Mouse (Mus musculus) heart, embryonic 12.5 days (tissue): ENCODE measurements at regions not wholly inside any gene's neighbourhood (a gene's known extent, or its start where the extent isn't known, plus 50 kb on each side); places are given as distances from the start of the nearest gene placed in this dataset.
A peak's percentile ranks its signal among the peaks of the same experiment; 100 is the strongest.

ENCODE experiments used
- ATAC-seq: fragments of 200-750 bp; cut with Nextera tagmentation; 2 replicates; pipeline ENCODE4 v1.8.0; 2017; ENCODE audit warnings: moderate TSS enrichment, moderate library complexity; ENCODE audit not compliant: insufficient number of reproducible peaks, low FRiP score
- H3K27ac ChIP-seq: fragments of 300-500 bp; sonication (generic); 2 replicates; pipeline ENCODE4 v1.5.1; 2016; ENCODE audit warnings: mild to moderate bottlenecking, moderate library complexity; ENCODE audit not compliant: poor library complexity, severe bottlenecking
- H3K27me3 ChIP-seq: fragments of 300-500 bp; sonication (generic); replicated peaks from 2 replicates; pipeline ENCODE4 v1.6.1; 2016; ENCODE audit warnings: mild to moderate bottlenecking, moderate library complexity
- H3K36me3 ChIP-seq: fragments of 300-500 bp; sonication (generic); 2 replicates; pipeline ENCODE4 v1.6.1; 2016; ENCODE audit warnings: mild to moderate bottlenecking, moderate library complexity
- H3K4me1 ChIP-seq: fragments of 300-500 bp; sonication (generic); replicated peaks from 2 replicates; pipeline ENCODE4 v1.6.1; 2016; ENCODE audit warnings: mild to moderate bottlenecking
- H3K4me2 ChIP-seq: fragments of 300-500 bp; sonication (generic); 2 replicates; pipeline ENCODE4 v1.6.1; 2016; ENCODE audit warnings: mild to moderate bottlenecking, moderate library complexity
- H3K4me3 ChIP-seq: fragments of 300-500 bp; sonication (generic); 2 replicates; pipeline ENCODE4 v1.5.1; 2016; ENCODE audit warnings: mild to moderate bottlenecking
- H3K9ac ChIP-seq: fragments of 300-500 bp; sonication (generic); 2 replicates; pipeline ENCODE4 v1.6.1; 2016; ENCODE audit warnings: mild to moderate bottlenecking, moderate library complexity
- H3K9me3 ChIP-seq: fragments of 300-500 bp; sonication (generic); replicated peaks from 2 replicates; pipeline ENCODE4 v1.6.1; 2016; ENCODE audit warnings: mild to moderate bottlenecking, moderate library complexity
- WGBS: fragments of 180-500 bp; shearing (Covaris S2); methylation state at CpG from one replicate; pipeline ENCODE4 v1.1.7; 2016; 5-methylcytosine and 5-hydroxymethylcytosine counted together

DNA sequence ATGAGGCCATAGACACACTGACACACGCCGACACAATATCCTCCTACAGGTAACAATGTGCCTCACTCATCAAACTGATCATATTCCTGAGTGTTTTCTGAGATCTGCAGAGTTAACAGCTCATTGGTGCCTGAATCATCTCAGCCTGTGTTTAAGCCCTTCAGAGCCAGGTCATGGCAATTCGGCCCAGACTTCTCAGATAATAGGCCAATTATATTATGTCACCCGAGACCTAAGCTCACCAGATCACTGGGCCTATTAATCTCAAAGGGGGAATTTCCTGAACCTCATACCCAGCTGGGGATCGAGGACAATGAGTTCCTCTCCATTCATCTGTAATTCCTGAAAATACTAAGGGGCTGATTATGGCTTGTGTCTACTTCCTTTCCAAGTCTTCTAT lies 208.4 kb downstream of the Ly86 start:
- no peak overlapping the region for H3K4me2 ChIP-seq
- H3K36me3 ChIP-seq: no peaks in the 10 kb centered on the region
- peaks cover 13% of the 10 kb centered on the region; the same call in 1 of the 2 replicates for H3K4me1 ChIP-seq
- no peaks in the 10 kb centered on the region for H3K9me3 ChIP-seq
- H3K27ac ChIP-seq: no peak overlapping the region
- ATAC-seq: no peak
- no peaks in the 10 kb centered on the region for H3K27me3 ChIP-seq
- H3K9ac ChIP-seq: no peak overlapping the region
- H3K4me3 ChIP-seq: no peak overlapping the region
- 74% methylated on average over 5 of the region's 5 CpGs for WGBS

DNA sequence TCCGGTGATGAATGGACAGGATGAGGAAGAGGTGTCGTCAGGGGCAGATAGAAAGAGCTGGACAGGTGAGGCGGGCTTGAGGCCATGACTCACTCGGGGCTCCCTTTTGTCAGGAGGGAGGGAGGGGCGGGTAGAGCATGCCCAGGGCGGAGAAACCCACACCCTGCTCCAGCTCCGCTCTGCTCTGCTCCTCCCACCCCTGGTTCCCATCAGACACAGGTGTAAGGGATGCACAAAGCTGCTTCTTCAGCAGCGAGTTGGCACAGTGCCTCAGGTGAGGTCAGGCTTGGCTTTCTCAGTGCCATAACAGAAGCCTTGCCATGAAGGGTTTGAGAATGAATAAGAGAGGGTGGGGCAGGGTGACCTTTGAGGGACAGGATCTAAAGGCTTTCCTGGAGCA lies 212.2 kb downstream of the Ly86 start:
- 84% methylated on average over 8 of the region's 8 CpGs for WGBS
- H3K4me3 ChIP-seq: no peak overlapping the region
- no peak overlapping the region for H3K9ac ChIP-seq
- H3K27ac ChIP-seq: no peak overlapping the region
- H3K4me1 ChIP-seq: peaks cover 44% of the 10 kb centered on the region
- H3K4me2 ChIP-seq: no peak overlapping the region
- no peaks in the 10 kb centered on the region for H3K27me3 ChIP-seq
- ATAC-seq: no peak
- H3K36me3 ChIP-seq: no peaks in the 10 kb centered on the region
- H3K9me3 ChIP-seq: no peaks in the 10 kb centered on the region

DNA sequence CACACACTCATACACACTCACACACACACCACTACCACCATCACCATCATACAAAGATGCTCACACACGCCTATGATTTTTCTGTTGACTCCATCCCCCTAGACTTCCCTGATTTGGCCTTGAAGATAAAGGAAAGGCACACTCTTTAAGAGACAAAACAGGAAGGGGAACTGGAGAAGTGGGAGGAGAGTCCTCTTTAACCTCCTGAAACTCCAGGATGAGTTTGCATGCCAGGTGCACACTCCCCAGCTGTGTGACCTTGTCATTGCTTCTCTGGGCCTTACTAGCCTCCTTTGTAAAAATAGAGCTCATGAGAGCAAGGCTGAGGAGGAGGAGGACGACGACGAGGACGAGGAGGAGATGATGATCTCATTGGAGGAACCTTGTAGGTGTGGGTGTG lies 212.8 kb downstream of the Ly86 start:
- Histone ChIP-seq H3K27ac (no peak overlapping the region), H3K9me3 (no peaks in the 10 kb centered on the region), H3K4me2 (no peak overlapping the region), H3K36me3 (no peaks in the 10 kb centered on the region), H3K9ac (no peak overlapping the region), H3K4me3 (no peak overlapping the region), H3K27me3 (no peaks in the 10 kb centered on the region), H3K4me1 (peaks cover 49% of the 10 kb centered on the region)
- 73% methylated on average over 5 of the region's 5 CpGs for WGBS
- ATAC-seq: no peak

DNA sequence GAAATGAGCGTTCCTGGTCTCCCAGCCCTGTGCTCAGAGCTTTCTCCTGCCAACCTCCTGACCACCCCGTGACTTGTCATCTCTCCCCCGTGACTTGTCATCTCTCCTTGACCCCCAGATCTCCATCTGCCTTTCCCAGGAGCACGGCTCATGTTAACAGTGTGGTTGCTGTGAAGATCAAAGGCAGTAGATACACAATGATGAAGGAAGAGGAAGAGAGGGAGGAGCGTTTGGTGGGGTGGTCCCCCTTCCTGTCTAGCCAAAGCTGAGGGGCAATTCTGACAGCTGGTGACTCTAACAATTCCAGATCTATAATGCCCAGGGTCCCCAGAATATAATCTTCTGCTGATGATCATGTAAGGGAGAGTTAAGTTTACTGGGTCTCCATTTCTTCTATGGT lies 214.0 kb downstream of the Ly86 start:
- Histone ChIP-seq H3K27me3 (no peaks in the 10 kb centered on the region), H3K4me3 (no peak overlapping the region), H3K9me3 (no peaks in the 10 kb centered on the region), H3K27ac (no peak overlapping the region), H3K4me1 (peaks cover 55% of the 10 kb centered on the region), H3K36me3 (no peaks in the 10 kb centered on the region), H3K4me2 (no peak overlapping the region), H3K9ac (no peak overlapping the region)
- WGBS: 48% methylated on average over 5 of the region's 5 CpGs
- ATAC-seq: no peak

DNA sequence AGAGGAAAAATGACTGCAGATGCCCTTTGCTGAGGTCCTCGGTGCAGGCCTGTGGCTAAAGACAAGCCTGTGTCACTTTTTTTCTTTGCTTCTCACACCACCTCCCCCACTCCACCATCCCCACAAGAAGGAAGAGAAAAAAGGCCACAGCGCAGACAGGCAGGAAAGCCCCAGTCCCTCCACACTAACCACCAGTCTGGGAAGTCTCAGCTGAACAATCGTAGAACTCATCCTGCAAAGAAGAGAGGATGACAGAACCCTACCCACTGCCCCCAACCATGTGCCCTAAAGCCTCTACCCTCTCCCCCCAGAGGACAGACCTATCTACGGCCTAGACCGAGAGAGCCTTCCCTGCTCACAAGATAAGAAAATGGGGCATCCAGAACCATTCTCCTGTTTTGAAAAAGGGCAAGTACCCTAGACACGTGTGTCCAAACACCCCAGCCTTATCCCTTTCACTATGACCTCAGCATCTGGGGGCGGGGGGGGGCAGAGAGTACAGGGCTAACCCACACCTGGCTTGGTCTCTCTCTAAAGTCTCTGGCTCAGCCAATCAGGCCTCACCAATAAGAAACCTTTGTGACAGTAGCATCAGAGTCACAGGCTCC lies 214.8 kb downstream of the Ly86 start:
- peaks cover 55% of the 10 kb centered on the region for H3K4me1 ChIP-seq
- no peak for ATAC-seq

DNA sequence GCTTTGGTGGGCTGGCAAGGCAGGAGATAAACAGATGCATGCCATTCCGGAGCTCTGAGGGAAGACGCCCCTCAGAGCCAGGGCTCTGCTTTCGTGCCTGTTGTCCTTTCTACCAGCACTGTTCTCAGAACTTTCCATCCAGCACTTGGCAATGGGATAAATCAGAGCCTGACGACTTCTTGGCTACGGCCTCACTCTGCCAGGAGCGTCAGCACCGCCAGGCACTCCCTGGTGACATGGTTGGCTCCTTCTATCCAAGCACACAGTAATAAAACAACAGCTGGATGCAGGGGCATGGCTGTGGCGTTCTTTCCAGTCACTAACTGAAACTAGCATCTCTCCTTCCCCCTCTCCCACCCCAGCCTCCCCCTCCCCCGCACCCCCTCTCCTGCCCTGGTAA lies 215.4 kb downstream of the Ly86 start:
- Histone ChIP-seq H3K36me3 (no peaks in the 10 kb centered on the region), H3K9ac (no peak overlapping the region), H3K9me3 (no peaks in the 10 kb centered on the region), H3K4me3 (no peak overlapping the region), H3K27ac (no peak overlapping the region), H3K4me1 (peaks cover 55% of the 10 kb centered on the region), H3K27me3 (no peaks in the 10 kb centered on the region), H3K4me2 (no peak overlapping the region)
- no peak for ATAC-seq
- 27% methylated on average over 9 of the region's 9 CpGs for WGBS

More for the DNA sequence above, 214.8 kb downstream of the Ly86 start:
- no peak overlapping the region for H3K4me2 ChIP-seq
- WGBS: 45% methylated on average over 7 of the region's 7 CpGs
- no peaks in the 10 kb centered on the region for H3K27me3 ChIP-seq
- H3K9me3 ChIP-seq: no peaks in the 10 kb centered on the region
- H3K4me3 ChIP-seq: no peak overlapping the region
- H3K9ac ChIP-seq: no peak overlapping the region
- H3K27ac ChIP-seq: no peak overlapping the region
- H3K36me3 ChIP-seq: no peaks in the 10 kb centered on the region

DNA sequence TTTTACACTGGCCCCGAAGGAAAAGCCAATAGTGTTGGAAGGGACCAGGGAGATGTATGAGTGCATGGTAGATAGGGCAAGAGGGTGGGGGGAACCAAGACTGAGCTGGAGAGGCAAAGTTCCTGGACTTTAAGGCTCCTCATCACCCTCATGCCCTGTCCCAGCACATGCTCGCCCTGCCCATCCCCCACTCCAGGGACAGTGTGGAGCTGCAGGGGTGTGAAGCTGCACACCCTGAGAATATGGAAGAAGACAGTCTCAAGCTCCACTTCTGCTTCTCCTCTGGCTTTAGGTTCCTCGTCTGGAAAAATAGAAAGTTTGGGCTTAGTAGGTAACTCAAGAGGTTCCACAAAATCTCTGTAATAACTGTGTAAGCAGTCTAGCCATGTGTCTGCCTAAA lies 215.8 kb downstream of the Ly86 start:
- Histone ChIP-seq H3K4me3 (no peak overlapping the region), H3K4me1 (peaks cover 55% of the 10 kb centered on the region), H3K27me3 (no peaks in the 10 kb centered on the region), H3K36me3 (no peaks in the 10 kb centered on the region), H3K9ac (no peak overlapping the region), H3K27ac (no peak overlapping the region), H3K9me3 (no peaks in the 10 kb centered on the region), H3K4me2 (no peak overlapping the region)
- WGBS: 38% methylated on average over 3 of the region's 3 CpGs
- no peak for ATAC-seq

DNA sequence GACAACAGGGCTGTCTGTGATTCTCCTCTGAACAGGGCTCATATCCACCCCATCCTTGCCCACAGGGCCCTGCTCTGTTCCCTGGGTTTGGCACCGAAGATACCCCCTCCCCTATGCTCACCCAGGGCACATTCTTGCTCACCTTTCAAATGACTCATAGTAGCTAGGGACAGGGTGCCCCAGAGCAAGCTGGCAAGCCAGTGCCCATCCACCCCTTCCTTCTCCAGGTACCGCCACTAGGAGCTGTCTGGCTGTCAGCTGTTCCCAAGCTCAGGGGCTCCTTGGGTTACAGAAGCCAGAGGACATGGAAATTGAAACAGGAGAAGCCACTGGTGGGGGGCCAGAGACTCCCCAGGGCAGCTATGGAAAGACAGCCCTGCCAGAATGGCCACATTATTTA lies 216.4 kb downstream of the Ly86 start:
- no peak for ATAC-seq
- Histone ChIP-seq H3K4me1 (peaks cover 55% of the 10 kb centered on the region), H3K4me3 (no peak overlapping the region), H3K4me2 (no peak overlapping the region), H3K27ac (peak overlapping the region; percentile 59; the same call in 1 of the 2 replicates), H3K9ac (no peak overlapping the region), H3K9me3 (no peaks in the 10 kb centered on the region), H3K36me3 (no peaks in the 10 kb centered on the region), H3K27me3 (no peaks in the 10 kb centered on the region)
- 61% methylated on average over 2 of the region's 2 CpGs for WGBS

DNA sequence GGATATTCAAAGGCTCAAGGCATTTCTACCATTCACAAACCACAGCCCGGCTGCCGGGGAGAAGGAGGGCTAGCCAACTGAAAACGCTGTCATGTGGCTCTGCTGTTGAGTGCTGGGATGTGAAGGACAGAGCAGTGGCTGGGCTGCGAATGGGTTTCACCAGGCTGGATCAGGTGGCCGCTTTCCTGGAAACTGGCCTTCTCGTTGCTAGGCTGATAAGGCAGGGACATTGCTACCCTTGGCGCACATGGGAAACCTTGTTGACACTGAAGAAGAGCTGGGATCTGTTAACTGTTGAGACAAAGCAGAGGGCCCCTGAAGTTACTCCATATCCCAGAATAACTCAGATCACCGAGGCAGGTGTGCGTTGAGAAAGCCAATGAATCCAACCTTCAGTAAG lies 216.1 kb upstream of the Rreb1 start:
- Histone ChIP-seq H3K9ac (no peak overlapping the region), H3K36me3 (no peaks in the 10 kb centered on the region), H3K27me3 (no peaks in the 10 kb centered on the region), H3K4me2 (no peak overlapping the region), H3K9me3 (no peaks in the 10 kb centered on the region), H3K4me1 (peaks cover 55% of the 10 kb centered on the region), H3K4me3 (no peak overlapping the region), H3K27ac (peak overlapping the region; percentile 59)
- ATAC-seq: peak; percentile 34; the same call in 1 of the 2 replicates
- 15% methylated on average over 9 of the region's 9 CpGs for WGBS

DNA sequence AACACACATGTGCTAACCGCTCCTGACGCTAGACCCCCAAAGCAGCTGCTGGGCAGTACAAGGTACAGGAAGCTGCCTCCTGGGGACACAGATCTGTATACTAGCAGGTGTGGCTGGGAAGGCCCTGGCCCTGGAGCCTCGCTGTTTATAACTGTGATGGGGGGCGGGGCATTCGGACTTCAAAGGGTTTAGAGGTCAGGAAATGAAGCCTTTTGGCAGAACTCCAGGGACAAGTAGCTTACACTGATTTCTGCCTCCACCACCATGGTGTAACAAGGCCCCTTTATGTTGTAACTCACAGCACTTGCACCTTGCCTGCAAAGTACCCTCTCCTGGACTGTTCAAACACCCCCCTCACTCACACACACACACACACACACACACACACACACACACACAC lies 215.5 kb upstream of the Rreb1 start:
- peak overlapping the region; percentile 59 for H3K27ac ChIP-seq

DNA sequence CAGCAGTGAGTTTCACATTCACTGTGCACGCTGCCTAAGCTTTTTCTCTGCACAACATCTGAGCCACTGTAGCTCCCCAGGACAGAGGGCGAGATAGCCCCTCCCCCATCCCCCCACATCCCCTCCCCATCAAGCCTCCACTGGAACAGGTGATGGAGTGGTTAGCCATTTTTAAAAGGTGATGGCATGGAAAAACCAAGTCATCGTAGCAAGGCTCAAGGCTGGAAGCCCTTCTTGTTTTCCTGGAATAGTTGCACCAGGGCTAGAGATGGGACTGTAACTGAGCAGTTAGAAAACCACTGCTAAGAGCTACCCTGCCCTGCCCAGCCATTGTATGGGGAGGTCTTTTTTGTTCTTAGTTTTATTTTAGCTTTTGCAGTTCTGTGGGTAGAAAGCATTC lies 209.1 kb upstream of the Rreb1 start:
- no peak overlapping the region for H3K4me3 ChIP-seq
- WGBS: 59% methylated on average over 3 of the region's 3 CpGs

More for the DNA sequence above, 215.5 kb upstream of the Rreb1 start:
- Histone ChIP-seq H3K9me3 (no peaks in the 10 kb centered on the region), H3K9ac (no peak overlapping the region), H3K4me1 (peaks cover 53% of the 10 kb centered on the region), H3K27me3 (no peaks in the 10 kb centered on the region), H3K36me3 (no peaks in the 10 kb centered on the region), H3K4me3 (no peak overlapping the region), H3K4me2 (no peak overlapping the region)
- ATAC-seq: peak; percentile 53; the same call in 1 of the 2 replicates
- WGBS: 8% methylated on average over 5 of the region's 5 CpGs

DNA sequence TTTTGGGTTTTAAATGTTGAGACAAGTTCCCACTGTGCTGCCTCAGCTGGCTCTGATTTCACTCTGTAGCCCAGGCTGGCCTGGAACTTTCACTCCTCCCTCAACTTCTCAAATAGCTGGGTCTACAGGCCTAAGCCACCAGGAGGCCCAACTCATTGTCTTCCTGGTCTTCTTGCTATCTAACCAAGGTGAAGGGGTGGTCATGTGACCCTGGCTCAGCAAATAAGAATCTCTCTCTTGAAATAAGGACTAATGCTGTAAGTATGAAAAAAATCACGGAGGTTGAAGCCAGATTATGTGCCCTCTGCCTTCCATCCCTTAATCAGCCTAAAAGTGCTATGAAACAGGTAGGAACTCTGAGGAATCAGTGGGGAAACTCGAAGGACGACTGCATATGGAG lies 208.7 kb upstream of the Rreb1 start:
- Histone ChIP-seq H3K27ac (no peak overlapping the region), H3K27me3 (no peaks in the 10 kb centered on the region), H3K4me3 (no peak overlapping the region), H3K9me3 (no peaks in the 10 kb centered on the region), H3K9ac (no peak overlapping the region), H3K36me3 (no peaks in the 10 kb centered on the region), H3K4me1 (peaks cover 11% of the 10 kb centered on the region; the same call in 1 of the 2 replicates), H3K4me2 (no peak overlapping the region)
- no peak for ATAC-seq
- WGBS: 82% methylated on average over 3 of the region's 3 CpGs

More for the DNA sequence above, 209.1 kb upstream of the Rreb1 start:
- Histone ChIP-seq H3K36me3 (no peaks in the 10 kb centered on the region), H3K9ac (no peak overlapping the region), H3K27me3 (no peaks in the 10 kb centered on the region), H3K9me3 (no peaks in the 10 kb centered on the region), H3K4me1 (peaks cover 7% of the 10 kb centered on the region; the same call in 1 of the 2 replicates), H3K27ac (no peak overlapping the region), H3K4me2 (no peak overlapping the region)
- no peak for ATAC-seq
